Mouse (Mus musculus) cerebellum, postnatal 4 days (tissue): ENCODE results near the gene Wdr61.

Experiments used
- DNase-seq, 2 experiments: peaks; one replicate each; pipeline ENCODE4 v3.0.0; 2022; ENCODE audit warnings: low spot score in 2 of 2, mixed read lengths in 1 of 2

The Wdr61 gene

DNA sequence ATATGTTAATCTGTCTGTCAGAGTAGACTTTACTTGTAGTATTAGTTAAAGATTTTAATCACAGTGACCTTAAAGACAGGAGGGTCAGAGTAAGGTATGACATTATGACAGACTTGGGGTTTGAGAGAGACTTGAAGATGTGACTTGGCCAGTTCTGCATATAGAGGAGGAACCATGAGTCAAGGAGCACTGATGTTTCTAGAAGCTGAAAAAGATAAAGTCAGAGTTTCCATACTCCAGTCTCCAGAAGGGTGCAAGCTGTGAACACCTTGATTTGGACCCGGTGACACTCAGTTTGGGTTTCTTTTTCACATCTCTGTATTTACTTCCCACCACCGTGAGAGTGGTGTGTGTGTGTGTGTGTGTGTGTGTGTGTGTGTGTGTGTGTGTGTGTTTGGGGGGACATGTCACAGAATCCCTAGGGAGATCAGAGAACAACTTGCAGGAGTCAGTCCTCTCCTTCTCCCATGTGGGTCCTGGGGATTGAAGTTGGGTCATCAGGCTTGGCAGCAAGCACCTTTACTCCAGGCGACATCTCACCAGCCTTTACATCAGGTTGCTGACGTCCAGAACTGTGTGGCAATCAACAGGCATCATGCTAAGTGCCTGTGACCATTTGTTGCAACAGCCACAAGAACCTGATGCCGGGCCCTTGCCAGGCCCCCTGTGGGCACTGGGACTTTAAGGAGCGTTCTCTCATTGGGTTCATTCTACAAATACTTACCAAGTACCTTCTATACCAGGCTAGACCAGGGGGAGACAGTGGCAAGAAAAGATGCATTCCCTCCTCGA is 50.3 kb downstream of the Wdr61 start:
- DNase-seq, result no peak

GRCm38 (mm10) chr9:54682846-54683245 is 51.5 kb downstream of the Wdr61 start:
- peak in 1 of 2 experiments; percentile 21 for DNase-seq

DNA sequence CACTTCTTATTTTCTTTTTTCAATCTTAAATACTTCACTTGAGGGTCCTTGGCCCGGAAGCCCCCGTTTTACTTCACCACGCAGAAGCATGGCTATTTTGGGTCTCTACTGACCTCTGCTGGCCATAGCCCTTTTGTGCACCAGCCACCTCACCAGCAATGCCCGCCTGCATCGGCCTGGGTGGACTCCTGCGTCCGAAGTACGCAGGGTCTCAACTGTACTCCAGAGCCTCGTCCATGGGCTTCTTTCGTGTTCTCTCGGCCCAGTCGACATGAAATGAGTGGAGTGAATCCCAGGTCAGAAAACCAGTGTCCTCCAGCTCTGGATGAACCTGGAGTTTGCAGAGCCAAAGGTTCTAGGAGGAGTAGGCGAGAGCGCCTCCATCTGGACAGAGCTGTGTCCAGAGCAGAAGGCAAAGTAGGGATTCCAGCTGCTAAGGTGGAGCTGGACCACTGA is 57.8 kb downstream of the Wdr61 start:
- DNase-seq, result peak; percentile 68 to 83

DNA sequence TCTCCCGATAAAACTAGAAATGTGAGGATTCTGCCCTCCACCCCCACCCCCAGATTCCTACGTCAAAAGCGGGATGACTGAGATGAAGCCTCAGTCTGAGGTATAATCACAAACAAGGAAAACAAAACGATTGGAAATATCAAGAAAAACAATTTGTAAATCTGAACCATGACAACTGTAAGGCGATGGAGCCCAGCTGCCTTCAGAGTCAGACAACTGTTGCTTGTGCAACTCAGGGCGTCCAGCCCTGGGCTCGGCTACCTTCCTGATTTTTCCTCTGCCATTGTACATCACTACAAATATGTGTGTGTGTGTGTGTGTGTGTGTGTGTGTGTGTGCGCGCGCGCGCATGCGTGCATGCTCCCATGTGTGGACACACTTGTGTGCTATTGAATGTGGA is 60.4 kb downstream of the Wdr61 start:
- DNase-seq, result no peak

GRCm38 (mm10) chr9:54671962-54672361 is 62.4 kb downstream of the Wdr61 start:
- DNase-seq, result no peak

DNA sequence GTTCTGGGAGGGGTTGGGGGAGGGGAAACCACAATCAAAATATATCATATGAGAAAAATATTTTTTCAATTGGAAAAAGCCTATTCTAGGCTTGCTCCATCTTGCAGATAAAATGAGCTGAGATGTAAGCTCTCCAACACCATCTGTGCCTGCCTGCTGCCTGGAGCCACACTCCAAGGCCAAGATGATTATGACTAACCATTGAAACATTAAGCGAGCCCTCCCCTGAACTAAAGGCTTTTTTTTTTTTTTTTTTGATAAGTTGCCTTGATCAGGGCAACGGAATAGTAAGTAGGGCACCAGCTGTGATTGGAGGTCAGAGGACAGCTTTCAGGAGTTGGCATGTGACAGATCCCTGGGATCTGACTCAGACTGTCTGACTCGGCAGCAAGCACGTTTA is 65.9 kb downstream of the Wdr61 start:
- DNase-seq, result no peak

GRCm38 (mm10) chr9:54666116-54666515 is 68.2 kb downstream of the Wdr61 start:
- no peak for DNase-seq
